Mouse (Mus musculus) ES-E14 (cell line): ENCODE results near the gene Tmem208. TPM values are rescaled to one million over a fixed set of nuclear protein-coding genes. Genes with fewer than 3 reads are reported as not detected.

Experiments
- DNase-seq: peaks from one replicate; pipeline ENCODE4 v3.0.0-alpha.2; 2013; ENCODE audit warnings: low read depth, low spot score
- H3K27ac ChIP-seq: 2 replicates; pipeline ENCODE4 v1.5.1; 2012; ENCODE audit warnings: low read depth, mild to moderate bottlenecking, low read length, moderate library complexity, mixed read lengths; ENCODE audit not compliant: poor library complexity, insufficient read depth, severe bottlenecking
- H3K36me3 ChIP-seq: 2 replicates; pipeline ENCODE4 v1.6.1; 2012; ENCODE audit warnings: mild to moderate bottlenecking, low read length, moderate library complexity, mixed read lengths; ENCODE audit not compliant: control insufficient read depth, poor library complexity, insufficient read depth, severe bottlenecking
- H3K4me1 ChIP-seq, 2 experiments: fragments of 150-350 bp in 1 of 2; sonication (generic) in 1 of 2; 2 replicates each; pipeline ENCODE4 v1.6.1; 2012; ENCODE audit warnings: low read length in 2 of 2, mild to moderate bottlenecking in 1 of 2, mixed read lengths in 1 of 2; ENCODE audit not compliant: control insufficient read depth in 2 of 2, insufficient read depth in 2 of 2, poor library complexity in 1 of 2
- H3K4me3 ChIP-seq, 2 experiments: fragments of 150-350 bp in 1 of 2; sonication (generic) in 1 of 2; 2 replicates each; pipeline ENCODE4 v1.5.1; 2012; ENCODE audit warnings: low read length in 2 of 2, low read depth in 1 of 2, mild to moderate bottlenecking in 1 of 2, mixed read lengths in 1 of 2; ENCODE audit not compliant: insufficient read depth in 1 of 2, poor library complexity in 1 of 2, severe bottlenecking in 1 of 2
- H3K9ac ChIP-seq: 2 replicates; pipeline ENCODE4 v1.6.1; 2012; ENCODE audit warnings: low read depth, mild to moderate bottlenecking, low read length, mixed read lengths; ENCODE audit not compliant: poor library complexity, insufficient read depth, severe bottlenecking
- H3K9me3 ChIP-seq: fragments of 150-350 bp; sonication (generic); 2 replicates; pipeline ENCODE4 v1.6.1; 2012; ENCODE audit warnings: low read depth, mild to moderate bottlenecking, low read length; ENCODE audit not compliant: control insufficient read depth, insufficient read depth
- CHD2 ChIP-seq: IDR thresholded peaks from 2 replicates; pipeline ENCODE4 v1.6.1; 2014; ENCODE audit warnings: mild to moderate bottlenecking, low read depth, low read length, inconsistent platforms
- HCFC1 ChIP-seq: IDR thresholded peaks from 2 replicates; pipeline ENCODE4 v1.6.1; 2012; ENCODE audit warnings: low read length, inconsistent platforms, borderline replicate concordance; ENCODE audit not compliant: insufficient read depth
- MAFK ChIP-seq: IDR thresholded peaks from 2 replicates; pipeline ENCODE4 v1.6.1; 2014; ENCODE audit warnings: mild to moderate bottlenecking, low read depth, low read length, inconsistent platforms; ENCODE audit not compliant: insufficient read depth
- ZC3H11A ChIP-seq: IDR thresholded peaks from 2 replicates; pipeline ENCODE4 v1.6.1; 2012; ENCODE audit warnings: low read depth, mild to moderate bottlenecking, inconsistent platforms, low read length, borderline replicate concordance
- ZNF384 ChIP-seq: IDR thresholded peaks from 2 replicates; pipeline ENCODE4 v1.6.1; 2012; ENCODE audit warnings: low read depth, low read length, inconsistent platforms
- in situ Hi-C, 2 experiments: fragments of 600-800 bp; cut with MboI; formaldehyde crosslinking; loops; one replicate each; pipeline ENCODE4 v1.15.1; 2025; ENCODE audit warnings: low sequenced_read_pairs in 2 of 2, inconsistent platforms in 1 of 2; ENCODE audit not compliant: unreplicated experiment in 2 of 2
- total RNA-seq: library from RNA; depleted of rRNA; stranded (reverse); fragments of 300-350 nt; gene quantifications from 2 replicates; pipeline ENCODE4 v1.2.3, GENCODE M21; 2012

The Tmem208 gene
- total RNA-seq, 1 experiment: 123 TPM

DNA sequence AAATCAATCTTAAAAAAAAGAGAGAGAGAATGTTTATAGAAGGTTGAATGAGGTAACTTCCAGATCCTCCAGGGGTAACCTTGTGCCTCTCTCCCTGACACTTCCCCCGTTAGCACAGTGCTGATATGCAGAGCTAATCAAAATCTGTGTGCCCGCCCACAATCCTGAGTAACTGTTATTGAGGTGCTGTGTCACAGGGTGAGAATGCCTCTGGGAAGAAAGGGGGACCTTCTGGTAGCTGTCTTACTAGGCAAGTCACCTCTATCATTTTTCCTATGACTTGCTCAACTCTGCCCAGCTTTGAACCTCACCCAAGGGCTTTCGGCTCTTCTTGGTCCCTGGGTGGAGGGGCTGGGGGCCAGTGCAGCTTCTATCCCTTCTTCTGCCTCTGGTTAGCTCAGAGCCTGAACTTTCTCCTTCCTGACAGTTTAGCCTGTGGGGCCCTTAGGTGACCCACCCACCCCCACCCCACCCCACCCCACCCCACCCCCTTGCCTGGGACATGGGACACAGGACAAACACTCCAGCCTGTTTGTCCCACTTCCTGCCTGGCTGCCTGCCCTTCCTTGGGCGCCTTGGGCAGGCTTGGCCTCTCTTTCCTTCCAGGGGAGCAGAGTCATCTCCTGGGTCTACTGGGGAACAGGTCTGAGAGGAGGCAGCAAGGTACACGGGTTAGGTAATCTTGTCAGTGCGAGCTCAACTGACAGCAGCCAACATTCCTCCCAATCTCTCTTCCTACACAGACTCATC is 13.9 kb downstream of the Tmem208 start:
- no peak for TF ChIP-seq HCFC1
- TF ChIP-seq ZC3H11A: no peak
- no peak for TF ChIP-seq MAFK
- no peak for TF ChIP-seq ZNF384
- TF ChIP-seq CHD2: no peak

GRCm38 (mm10) chr8:105341399-105341798 is 15.2 kb downstream of the Tmem208 start:
- TF ChIP-seq ZNF384: no peak
- H3K9ac ChIP-seq: no peak overlapping the region
- no peak overlapping the region for H3K4me3 ChIP-seq
- peaks cover 0 to 18% of the 10 kb centered on the region in 2 experiments; a peak in 2 of 4 replicates for H3K4me1 ChIP-seq
- no peak for DNase-seq
- H3K27ac ChIP-seq: no peak overlapping the region
- in situ Hi-C loops: no loop called here
- H3K9me3 ChIP-seq: no peaks in the 10 kb centered on the region
- H3K36me3 ChIP-seq: no peaks in the 10 kb centered on the region

More for the DNA sequence above, 13.9 kb downstream of the Tmem208 start:
- Histone ChIP-seq H3K9ac (no peak overlapping the region), H3K4me3 (no peak overlapping the region), H3K36me3 (0 out of 2 replicates have a peak, but pooled peaks cover 2% of the 10 kb centered on the region), H3K27ac (no peak overlapping the region), H3K9me3 (no peaks in the 10 kb centered on the region), H3K4me1 (peaks cover 0 to 11% of the 10 kb centered on the region in 2 experiments; a peak in 2 of 4 replicates)
- in situ Hi-C loops: no loop called here
- DNase-seq: no peak

GRCm38 (mm10) chr8:105342768-105343167 is 16.6 kb downstream of the Tmem208 start:
- Histone ChIP-seq H3K4me1 (peaks cover 0 to 12% of the 10 kb centered on the region in 2 experiments; a peak in 2 of 4 replicates), H3K36me3 (no peaks in the 10 kb centered on the region), H3K27ac (no peak overlapping the region), H3K9me3 (no peaks in the 10 kb centered on the region), H3K4me3 (no peak overlapping the region), H3K9ac (no peak overlapping the region)
- in situ Hi-C loops: no loop called here
- TF ChIP-seq ZC3H11A (no peak), CHD2 (no peak), MAFK (no peak), ZNF384 (no peak), HCFC1 (no peak)
- DNase-seq: no peak

- Histone ChIP-seq H3K9me3 (no peaks in the 10 kb centered on the region), H3K27ac (no peak overlapping the region), H3K9ac (no peak overlapping the region), H3K4me1 (peaks cover 0 to 12% of the 10 kb centered on the region in 2 experiments; a peak in 3 of 4 replicates), H3K4me3 (no peak overlapping the region), H3K36me3 (no peaks in the 10 kb centered on the region)
- no peak for DNase-seq
- no peak for TF ChIP-seq ZNF384
- TF ChIP-seq ZC3H11A: no peak
- no peak for TF ChIP-seq CHD2
- TF ChIP-seq MAFK: no peak
- no peak for TF ChIP-seq HCFC1
- in situ Hi-C loops: no loop called here
These were observed 17.8 kb downstream of the Tmem208 start for GRCm38 (mm10) chr8:105343791-105344574.
